Mouse (Mus musculus) E14TG2a.4 (cell line): ENCODE measurements around the gene Slc6a18.
"Not testable (repeated sequence)": the region's sequence is repeated elsewhere in the genome, so short reads cannot be mapped to it uniquely, and the experiment has no call there.

Source experiments
- CTCF ChIP-seq: conservative IDR thresholded peaks from 2 replicates; pipeline ENCODE4 v1.5.1; 2014; ENCODE audit warnings: low read length
- NANOG ChIP-seq: IDR thresholded peaks from 2 replicates; pipeline ENCODE4 v1.6.1; 2014; ENCODE audit warnings: borderline replicate concordance, low read length, mixed read lengths
- POU5F1 ChIP-seq: IDR thresholded peaks from 2 replicates; pipeline ENCODE4 v1.6.1; 2014; ENCODE audit warnings: low read length, borderline replicate concordance

DNA sequence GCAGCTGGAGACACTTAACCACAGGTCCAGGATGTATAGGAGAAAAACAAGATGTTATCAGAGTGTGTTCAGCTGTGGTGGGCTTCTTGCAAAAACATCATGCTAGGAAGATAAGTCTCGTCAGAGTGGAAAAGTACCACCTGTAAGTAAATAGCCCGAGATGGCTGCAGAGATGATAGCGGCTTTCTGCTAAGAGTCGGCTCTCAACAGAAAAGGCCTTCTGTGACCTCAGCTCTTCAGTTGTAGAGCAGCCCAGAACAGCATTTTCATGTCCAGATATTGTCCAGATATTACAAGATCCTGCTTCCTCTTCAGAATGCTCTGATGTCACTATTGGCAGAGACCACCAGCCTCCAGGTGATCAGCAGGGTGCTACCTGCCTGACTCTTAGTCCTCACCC, 25.7 kb upstream of the Slc6a18 start:
- TF ChIP-seq CTCF, POU5F1, NANOG: not testable (repeated sequence)
